Mouse (Mus musculus) right cerebral cortex, postnatal 25 days (tissue): ENCODE measurements at regions not wholly inside any gene's neighbourhood (a gene's known extent, or its start where the extent isn't known, plus 50 kb on each side); places are given as distances from the start of the nearest gene placed in this dataset.

Experiments
- DNase-seq: peaks from one replicate; pipeline ENCODE4 v3.0.0; 2022

DNA sequence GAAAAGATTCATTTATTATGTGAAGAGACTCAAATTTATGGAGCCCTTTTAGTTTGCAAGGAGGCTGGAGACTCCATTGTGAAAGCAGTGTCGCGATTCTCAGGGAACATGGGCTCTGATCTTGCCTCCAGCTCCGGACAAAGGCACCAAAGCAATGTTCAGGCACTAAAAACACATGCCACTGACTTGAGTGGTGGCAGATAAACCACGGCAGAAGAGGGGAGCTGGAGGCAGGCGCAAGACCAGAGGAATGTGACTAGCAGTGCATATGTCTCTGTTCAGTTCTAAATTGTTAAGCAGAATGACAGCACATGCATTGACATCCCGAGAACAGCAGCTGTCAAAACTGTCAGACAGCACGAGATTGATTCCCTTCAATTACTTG lies 98.5 kb upstream of the Trp63 start:
- no peak for DNase-seq

DNA sequence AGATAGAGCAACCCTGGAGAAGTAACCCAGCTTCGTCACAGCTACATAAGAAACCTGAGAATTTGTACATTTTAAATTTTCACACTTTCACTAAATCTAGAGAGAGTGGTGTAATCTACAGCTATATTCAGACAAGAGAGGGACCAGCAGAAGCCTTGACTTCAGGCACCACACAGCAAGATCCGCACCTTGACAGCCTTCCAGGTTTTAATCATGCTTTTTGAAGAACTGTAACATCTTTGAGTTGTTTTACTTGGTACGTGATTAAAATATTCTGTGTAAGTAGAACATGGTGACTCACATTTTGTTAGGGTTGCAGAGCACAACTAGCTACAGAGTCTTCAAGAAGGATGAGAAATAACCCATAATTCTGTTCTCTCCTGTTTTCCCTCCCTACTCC lies 97.6 kb upstream of the Trp63 start:
- DNase-seq = peak; percentile 17

DNA sequence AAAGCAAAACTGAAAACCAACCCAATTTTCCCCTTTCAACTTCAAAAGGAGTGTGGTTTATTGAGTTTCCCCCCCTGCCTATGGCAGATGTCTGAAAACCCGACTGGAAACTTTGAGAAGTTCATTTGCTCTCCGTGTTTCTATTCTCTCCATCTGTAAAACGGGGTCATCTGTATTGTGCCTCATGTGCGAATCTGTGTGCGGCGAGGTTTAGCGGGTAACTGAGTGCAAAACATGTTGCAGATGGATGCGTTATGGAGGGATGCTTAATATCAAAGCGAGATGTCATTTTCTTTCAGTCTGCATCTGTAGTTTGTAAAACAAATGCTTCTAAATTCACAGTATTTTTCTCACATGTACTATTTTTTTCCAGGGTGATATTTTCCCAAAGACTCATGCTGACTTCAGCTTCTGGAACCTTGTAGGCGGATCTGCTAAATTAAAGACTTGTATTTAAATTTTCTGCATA lies 95.7 kb upstream of the Trp63 start:
- DNase-seq = peak; percentile 11

DNA sequence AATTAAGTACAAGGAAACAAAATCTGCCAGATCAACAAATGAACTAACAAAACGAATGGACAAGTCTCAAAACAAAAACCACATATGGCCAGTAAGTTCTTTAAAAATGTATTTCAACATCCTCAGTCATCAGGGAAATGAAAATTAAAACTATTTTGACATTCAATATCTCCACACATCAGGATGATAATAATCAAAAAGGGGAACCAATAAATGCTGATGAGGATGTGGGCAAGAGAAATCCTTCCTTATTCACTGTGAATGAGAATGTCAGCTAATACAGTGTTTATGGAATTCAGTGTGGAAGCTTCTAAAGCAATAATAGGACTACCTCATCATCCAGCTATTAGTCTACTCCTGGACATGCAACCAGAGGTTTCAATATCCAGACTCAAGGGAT lies 86.1 kb upstream of the Trp63 start:
- DNase-seq = no peak

DNA sequence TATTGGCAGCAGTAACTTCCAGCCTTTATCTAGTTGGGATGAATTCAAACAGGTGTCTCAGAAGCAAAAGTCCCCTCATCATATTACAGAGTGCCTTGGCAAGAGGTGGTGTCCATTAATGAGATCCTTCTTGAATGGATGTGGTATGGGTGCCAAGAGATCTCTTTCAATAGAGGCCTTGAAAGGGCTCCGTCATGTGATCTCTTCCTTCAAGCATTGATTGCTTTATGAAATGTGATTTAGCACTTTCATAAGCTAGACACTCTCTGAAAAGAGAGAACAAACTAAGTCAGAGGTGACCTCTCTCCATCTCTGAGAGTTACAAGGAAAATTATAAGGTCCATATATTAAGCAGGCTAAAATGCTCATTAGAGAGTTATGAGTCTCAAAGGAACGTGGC lies 80.4 kb upstream of the Trp63 start:
- no peak for DNase-seq

DNA sequence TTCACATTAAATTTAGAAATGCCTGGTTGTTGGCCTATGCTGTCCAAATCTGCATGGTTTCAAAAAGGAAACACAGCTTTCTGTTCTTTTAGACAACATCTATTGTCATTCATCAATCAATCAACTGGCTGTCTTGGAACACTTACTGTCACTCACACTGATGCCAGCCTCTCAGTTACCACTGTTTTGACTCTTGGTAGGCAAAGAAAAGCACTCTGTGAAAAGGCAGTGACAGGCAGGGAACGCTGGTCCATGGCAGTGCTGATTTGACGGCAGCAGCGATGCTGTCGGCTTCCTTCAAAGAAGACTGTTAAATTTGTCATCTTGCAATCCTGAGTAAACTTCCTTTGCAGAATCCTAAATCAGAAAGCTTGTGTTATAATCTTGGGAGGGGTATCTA lies 68.3 kb upstream of the Trp63 start:
- DNase-seq = no peak

DNA sequence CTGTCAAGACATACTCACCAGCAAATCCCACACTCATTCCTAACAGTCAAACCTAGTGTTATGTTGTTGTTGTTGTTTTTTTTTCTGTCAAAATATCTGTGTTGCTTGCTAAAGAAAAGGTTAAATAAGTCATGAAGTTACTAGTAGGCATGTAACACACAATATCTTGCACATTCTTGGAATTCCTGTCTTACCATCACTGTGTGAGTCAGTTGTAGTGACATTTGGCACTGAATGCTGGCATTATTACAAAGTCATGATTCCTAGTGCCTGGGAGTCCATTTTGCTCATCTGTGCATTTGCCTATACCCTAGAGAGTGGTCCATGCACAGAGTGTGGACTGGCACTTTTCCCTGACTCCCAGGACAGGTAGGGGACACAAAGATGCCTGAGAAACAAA lies 67.9 kb upstream of the Trp63 start:
- no peak for DNase-seq

DNA sequence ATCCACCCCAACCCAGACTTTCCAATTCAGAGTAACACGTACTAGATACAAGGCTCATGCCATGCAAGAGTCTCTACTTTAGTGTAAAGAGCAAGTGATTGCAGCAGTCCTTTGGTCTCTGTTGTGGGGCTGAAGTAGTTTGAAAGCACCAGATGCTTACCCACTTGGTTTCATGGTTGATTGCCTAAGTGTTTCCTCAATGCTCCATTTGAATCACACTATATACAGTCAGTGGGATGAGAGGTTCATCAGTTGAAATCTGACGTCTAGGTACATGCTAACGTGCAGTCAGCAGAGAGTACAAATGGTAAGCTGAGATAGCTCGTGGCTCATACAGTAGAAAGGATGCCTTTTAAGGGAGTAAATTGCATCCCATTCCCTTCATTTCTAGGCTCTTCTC lies 64.7 kb upstream of the Trp63 start:
- no peak for DNase-seq

DNA sequence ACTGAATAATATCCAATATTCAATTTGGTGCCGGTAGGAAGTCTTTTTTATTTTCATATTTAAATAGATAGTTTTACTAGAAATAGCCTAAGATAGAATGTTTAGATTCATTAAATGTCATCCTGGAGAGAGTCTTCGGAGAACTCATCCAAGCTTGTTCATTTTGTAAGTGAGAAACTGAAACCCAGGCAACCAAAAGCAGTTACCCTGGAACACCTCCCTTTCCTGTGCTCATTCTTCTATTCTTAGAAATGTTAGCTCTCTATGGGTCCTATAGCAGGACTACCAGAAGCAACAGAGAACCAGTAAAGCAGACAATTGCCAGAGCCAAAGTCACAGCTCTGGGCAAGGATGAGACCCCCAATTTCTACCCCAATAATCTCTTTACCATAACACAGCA lies 60.9 kb upstream of the Trp63 start:
- no peak for DNase-seq

DNA sequence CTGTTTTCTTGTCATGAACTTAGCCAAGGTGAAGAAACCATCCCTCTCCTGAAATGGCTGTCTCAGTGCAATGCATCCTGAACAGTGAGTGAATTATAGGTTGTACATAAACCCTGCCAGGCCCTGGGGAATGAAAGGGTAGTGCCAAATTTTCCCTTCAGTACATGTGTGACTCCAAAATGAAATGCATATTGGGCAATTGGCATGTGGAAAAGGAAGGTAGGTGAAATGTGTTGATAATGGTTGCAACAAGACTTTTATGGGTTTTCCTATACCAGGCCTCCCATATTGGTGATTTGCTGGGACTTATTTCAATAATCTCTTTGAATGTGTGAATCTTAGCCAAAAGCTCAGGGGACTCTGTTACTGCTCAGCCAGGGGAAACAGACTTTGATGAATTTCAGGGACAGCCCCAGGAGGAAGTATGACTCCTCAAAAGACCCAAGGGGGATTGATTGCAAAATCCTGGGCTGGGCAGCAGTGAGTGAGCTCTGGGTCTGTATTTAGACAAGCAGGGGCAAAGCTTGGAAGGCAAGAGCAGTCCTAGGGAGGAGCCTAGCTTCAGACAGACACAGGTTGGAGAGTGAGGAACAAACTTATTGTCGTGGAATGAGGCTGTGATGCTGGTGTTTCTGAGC lies 59.5 kb upstream of the Trp63 start:
- DNase-seq = no peak

DNA sequence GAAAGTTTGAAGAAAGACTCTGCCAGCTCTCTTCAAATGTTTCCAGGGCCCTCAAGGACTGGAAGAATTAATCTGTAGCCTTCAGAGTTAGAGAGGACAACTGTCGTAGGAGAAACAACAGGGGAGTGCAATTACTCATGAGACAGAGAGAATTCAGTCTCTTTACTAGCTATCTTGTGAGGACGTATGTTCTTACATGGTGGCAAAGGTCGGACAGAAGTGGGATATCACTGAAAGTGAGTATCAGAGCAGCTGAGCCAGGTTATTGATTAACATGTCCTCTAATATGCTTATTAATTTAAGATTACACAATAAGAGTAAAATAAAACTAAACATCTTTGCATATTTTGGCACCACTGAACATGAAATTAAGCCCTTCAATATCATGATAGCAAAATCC lies 53.8 kb upstream of the Trp63 start:
- no peak for DNase-seq

DNA sequence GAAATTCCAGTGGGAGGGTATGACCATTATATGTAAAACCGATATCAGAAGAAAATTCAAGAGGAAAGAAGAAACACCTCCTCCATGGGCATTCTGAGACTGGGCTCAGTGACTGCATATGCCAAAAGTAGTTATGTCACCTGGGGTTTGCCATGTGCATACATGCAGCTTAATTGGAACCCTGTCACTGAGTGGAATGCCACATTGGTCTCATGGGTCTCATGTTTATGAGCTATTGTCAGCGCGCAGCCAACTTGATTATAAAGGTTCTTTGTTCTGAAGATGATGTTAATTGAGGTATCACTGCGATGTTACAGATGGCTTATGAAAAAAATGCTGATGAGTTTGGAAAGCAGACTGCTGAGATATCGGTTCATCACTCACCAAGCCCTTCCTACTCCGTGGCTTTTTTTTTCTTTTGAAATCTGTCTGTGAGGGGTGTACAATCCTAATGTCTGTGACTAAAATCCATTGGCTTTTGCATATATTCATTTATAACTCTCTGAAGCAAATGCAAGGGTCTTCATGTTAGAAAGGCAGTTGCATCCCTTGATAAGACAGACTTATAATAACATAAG lies 52.3 kb upstream of the Trp63 start:
- no peak for DNase-seq
